Mouse (Mus musculus) cerebellum, adult 9-11 months (tissue): Measurements from ENCODE around the gene Nqo1.

ENCODE experiments used
- DNase-seq: peaks from one replicate; pipeline ENCODE4 v3.0.0; 2022

The Nqo1 gene

GRCm38 (mm10) chr8:107404057-107404456 is 1.1 kb upstream of the Nqo1 start:
- no peak for DNase-seq

GRCm38 (mm10) chr8:107401866-107402265 is 1.1 kb downstream of the Nqo1 start:
- DNase-seq: no peak

- peak; percentile 82 for DNase-seq
Measured at GRCm38 (mm10) chr8:107399495-107399894, 3.5 kb downstream of the Nqo1 start.

GRCm38 (mm10) chr8:107397665-107398064 is 5.3 kb downstream of the Nqo1 start:
- DNase-seq: no peak

- DNase-seq: no peak
Measured at GRCm38 (mm10) chr8:107396106-107396670, 6.8 kb downstream of the Nqo1 start.

GRCm38 (mm10) chr8:107395397-107395796 is 7.6 kb downstream of the Nqo1 start:
- no peak for DNase-seq

- no peak for DNase-seq
Measured at GRCm38 (mm10) chr8:107391136-107391516, 11.9 kb downstream of the Nqo1 start.

- DNase-seq: no peak
Measured at GRCm38 (mm10) chr8:107390476-107391135, 12.4 kb downstream of the Nqo1 start.

- DNase-seq: peak; percentile 48
Measured at GRCm38 (mm10) chr8:107389557-107389956, 13.4 kb downstream of the Nqo1 start.

GRCm38 (mm10) chr8:107387861-107388260 is 15.1 kb downstream of the Nqo1 start:
- no peak for DNase-seq

GRCm38 (mm10) chr8:107386642-107387041 is 16.4 kb downstream of the Nqo1 start:
- DNase-seq: no peak

- DNase-seq: no peak
Measured at GRCm38 (mm10) chr8:107386171-107386570, 16.8 kb downstream of the Nqo1 start.

GRCm38 (mm10) chr8:107385063-107385462 is 17.9 kb downstream of the Nqo1 start:
- no peak for DNase-seq

GRCm38 (mm10) chr8:107384651-107385050 is 18.4 kb downstream of the Nqo1 start:
- DNase-seq: no peak

- DNase-seq: no peak
Measured at GRCm38 (mm10) chr8:107382898-107383297, 20.1 kb downstream of the Nqo1 start.

- no peak for DNase-seq
Measured at GRCm38 (mm10) chr8:107381666-107382065, 21.3 kb downstream of the Nqo1 start.

- DNase-seq: no peak
Measured at GRCm38 (mm10) chr8:107380734-107381133, 22.3 kb downstream of the Nqo1 start.

GRCm38 (mm10) chr8:107377346-107377745 is 25.7 kb downstream of the Nqo1 start:
- no peak for DNase-seq

GRCm38 (mm10) chr8:107370311-107370710 is 32.7 kb downstream of the Nqo1 start:
- DNase-seq: no peak
